Mouse (Mus musculus) neural tube, embryonic 12.5 days (tissue): ENCODE measurements around the gene Gm10392. TPM values are rescaled to one million over a fixed set of nuclear protein-coding genes. Genes with fewer than 3 reads are reported as not detected.
A peak's percentile ranks its signal among the peaks of the same experiment; 100 is the strongest.
"Not testable (repeated sequence)": the region's sequence is repeated elsewhere in the genome, so short reads cannot be mapped to it uniquely, and the experiment has no call there.

ENCODE experiments used
- ATAC-seq: fragments of 200-750 bp; cut with Nextera tagmentation; 2 replicates; pipeline ENCODE4 v1.8.0; 2017; ENCODE audit warnings: low read depth, mild to moderate bottlenecking, moderate TSS enrichment, moderate library complexity; ENCODE audit not compliant: low FRiP score
- H3K27ac ChIP-seq: fragments of 300-500 bp; sonication (generic); 2 replicates; pipeline ENCODE4 v1.5.1; 2016
- H3K27me3 ChIP-seq: fragments of 300-500 bp; sonication (generic); replicated peaks from 2 replicates; pipeline ENCODE4 v1.6.1; 2016; ENCODE audit warnings: mild to moderate bottlenecking
- H3K36me3 ChIP-seq: fragments of 300-500 bp; sonication (generic); 2 replicates; pipeline ENCODE4 v1.6.1; 2016; ENCODE audit warnings: mild to moderate bottlenecking
- H3K4me1 ChIP-seq: fragments of 300-500 bp; sonication (generic); 2 replicates; pipeline ENCODE4 v1.6.1; 2016
- H3K4me2 ChIP-seq: fragments of 300-500 bp; sonication (generic); replicated peaks from 2 replicates; pipeline ENCODE4 v1.6.1; 2016; ENCODE audit warnings: mild to moderate bottlenecking
- H3K4me3 ChIP-seq: fragments of 300-500 bp; sonication (generic); 2 replicates; pipeline ENCODE4 v1.5.1; 2016
- H3K9ac ChIP-seq: fragments of 300-500 bp; sonication (generic); 2 replicates; pipeline ENCODE4 v1.6.1; 2016; ENCODE audit warnings: mild to moderate bottlenecking
- H3K9me3 ChIP-seq: fragments of 300-500 bp; sonication (generic); 2 replicates; pipeline ENCODE4 v1.6.1; 2016; ENCODE audit warnings: mild to moderate bottlenecking
- WGBS: fragments of 180-500 bp; shearing (Covaris S2); methylation state at CpG from one replicate; pipeline ENCODE4 v1.1.7; 2016; 5-methylcytosine and 5-hydroxymethylcytosine counted together
- polyA plus RNA-seq: library from polyadenylated mRNA; unstranded; fragments of >200 nt; fragmentation: Nextera tagmentation; extraction: Ambion mirVana; gene quantifications from 2 replicates; pipeline ENCODE4 v1.2.1, GENCODE M21; 2016

The Gm10392 gene
- polyA plus RNA-seq, result 0.15 and 0.39 TPM in 2 replicates

- 76% methylated on average over 5 of the region's 5 CpGs for WGBS
- H3K4me2 ChIP-seq, result no peak within 1 kb of the TSS
- peaks cover 25% of the 10 kb centered on the region for H3K4me1 ChIP-seq
- no peak within 1 kb of the TSS for H3K27ac ChIP-seq
- H3K27me3 ChIP-seq, result peaks cover 26% of the 10 kb centered on the region
- H3K9ac ChIP-seq, result no peak within 1 kb of the TSS
- no peak for ATAC-seq
- no peaks in the 10 kb centered on the region for H3K36me3 ChIP-seq
- no peaks in the 10 kb centered on the region for H3K9me3 ChIP-seq
- H3K4me3 ChIP-seq, result no peak within 1 kb of the TSS
These were observed at the start of gene Gm10392 for GRCm38 (mm10) chr11:77519043-77519442. Gene Gm10392, minus strand, starts transcription at chr11:77519198.

GRCm38 (mm10) chr11:77545261-77545660 lies 26.3 kb upstream of the Gm10392 start:
- Histone ChIP-seq H3K9me3 (no peaks in the 10 kb centered on the region), H3K9ac (no peak overlapping the region), H3K27me3 (no peaks in the 10 kb centered on the region), H3K27ac (no peak overlapping the region), H3K4me2 (no peak overlapping the region), H3K4me3 (no peak overlapping the region), H3K4me1 (no peaks in the 10 kb centered on the region), H3K36me3 (peaks cover 69% of the 10 kb centered on the region)
- no peak for ATAC-seq
- WGBS, result 96% methylated on average over 7 of the region's 7 CpGs

- no peak overlapping the region for H3K4me3 ChIP-seq
- H3K27me3 ChIP-seq, result no peaks in the 10 kb centered on the region
- H3K4me2 ChIP-seq, result no peak overlapping the region
- H3K36me3 ChIP-seq, result peaks cover 8% of the 10 kb centered on the region; the same call in 1 of the 2 replicates
- H3K27ac ChIP-seq, result no peak overlapping the region
- H3K9ac ChIP-seq, result no peak overlapping the region
- no peak for ATAC-seq
- no peaks in the 10 kb centered on the region for H3K9me3 ChIP-seq
- 89% methylated on average over 4 of the region's 4 CpGs for WGBS
- H3K4me1 ChIP-seq, result no peaks in the 10 kb centered on the region
These were observed 13.3 kb upstream of the Gm10392 start for GRCm38 (mm10) chr11:77532202-77532846.

- no peaks in the 10 kb centered on the region for H3K27me3 ChIP-seq
- H3K4me2 ChIP-seq, result no peak overlapping the region
- 97% methylated on average over 2 of the region's 2 CpGs for WGBS
- no peak overlapping the region for H3K4me3 ChIP-seq
- no peak overlapping the region for H3K9ac ChIP-seq
- no peaks in the 10 kb centered on the region for H3K4me1 ChIP-seq
- no peaks in the 10 kb centered on the region for H3K36me3 ChIP-seq
- no peak for ATAC-seq
- no peaks in the 10 kb centered on the region for H3K9me3 ChIP-seq
- no peak overlapping the region for H3K27ac ChIP-seq
These were observed 11.9 kb upstream of the Gm10392 start for GRCm38 (mm10) chr11:77530862-77531261.

GRCm38 (mm10) chr11:77529644-77530043 lies 10.6 kb upstream of the Gm10392 start:
- 93% methylated on average over 3 of the region's 3 CpGs for WGBS
- Histone ChIP-seq H3K4me3 (no peak overlapping the region), H3K9me3 (no peaks in the 10 kb centered on the region), H3K36me3 (no peaks in the 10 kb centered on the region), H3K4me2 (no peak overlapping the region), H3K27ac (no peak overlapping the region), H3K9ac (no peak overlapping the region), H3K4me1 (no peaks in the 10 kb centered on the region), H3K27me3 (no peaks in the 10 kb centered on the region)
- ATAC-seq, result no peak

- H3K4me2 ChIP-seq, H3K4me1 ChIP-seq, H3K4me3 ChIP-seq, ATAC-seq, H3K9me3 ChIP-seq, H3K36me3 ChIP-seq, H3K27me3 ChIP-seq, H3K9ac ChIP-seq, H3K27ac ChIP-seq: not testable (repeated sequence)
- 85% methylated on average over 3 of the region's 3 CpGs for WGBS
These were observed 9.4 kb upstream of the Gm10392 start for GRCm38 (mm10) chr11:77528420-77528819.

GRCm38 (mm10) chr11:77525804-77526486 lies 6.9 kb upstream of the Gm10392 start:
- Histone ChIP-seq H3K27me3 (no peaks in the 10 kb centered on the region), H3K36me3 (no peaks in the 10 kb centered on the region), H3K4me1 (no peaks in the 10 kb centered on the region), H3K27ac (no peak overlapping the region), H3K9ac (no peak overlapping the region), H3K4me2 (no peak overlapping the region), H3K9me3 (no peaks in the 10 kb centered on the region), H3K4me3 (no peak overlapping the region)
- 82% methylated on average over 3 of the region's 3 CpGs for WGBS
- ATAC-seq, result no peak

- WGBS, result 56% methylated on average over 5 of the region's 5 CpGs
- H3K27me3 ChIP-seq, result peaks cover 14% of the 10 kb centered on the region
These were observed 1.9 kb upstream of the Gm10392 start for GRCm38 (mm10) chr11:77520601-77521529.

GRCm38 (mm10) chr11:77518051-77518798 lies 773 bp downstream of the Gm10392 start:
- Histone ChIP-seq H3K36me3 (no peaks in the 10 kb centered on the region), H3K9ac (no peak overlapping the region), H3K4me2 (no peak overlapping the region), H3K9me3 (no peaks in the 10 kb centered on the region), H3K4me3 (no peak overlapping the region), H3K27ac (no peak overlapping the region), H3K27me3 (peaks cover 26% of the 10 kb centered on the region), H3K4me1 (peaks cover 32% of the 10 kb centered on the region)
- no peak for ATAC-seq
- WGBS, result 79% methylated on average over 27 of the region's 27 CpGs

More at GRCm38 (mm10) chr11:77520601-77521529, 1.9 kb upstream of the Gm10392 start:
- ATAC-seq, result no peak
- no peak overlapping the region for H3K27ac ChIP-seq
- no peak overlapping the region for H3K9ac ChIP-seq
- no peak overlapping the region for H3K4me2 ChIP-seq
- H3K4me3 ChIP-seq, result no peak overlapping the region
- peaks cover 7% of the 10 kb centered on the region for H3K4me1 ChIP-seq
- H3K9me3 ChIP-seq, result no peaks in the 10 kb centered on the region
- no peaks in the 10 kb centered on the region for H3K36me3 ChIP-seq

GRCm38 (mm10) chr11:77516553-77517425 lies 2.2 kb downstream of the Gm10392 start:
- Histone ChIP-seq H3K4me1 (peaks cover 39% of the 10 kb centered on the region), H3K9ac (no peak overlapping the region), H3K4me2 (peak overlapping the region; percentile 93; the same call in 1 of the 2 replicates), H3K36me3 (no peaks in the 10 kb centered on the region), H3K9me3 (no peaks in the 10 kb centered on the region), H3K4me3 (no peak overlapping the region), H3K27me3 (peaks cover 26% of the 10 kb centered on the region), H3K27ac (no peak overlapping the region)
- 42% methylated on average over 5 of the region's 5 CpGs for WGBS
- no peak for ATAC-seq
